Mouse (Mus musculus) erythroblast, embryonic 14.5 days (primary cell): ENCODE measurements around the gene Trmt44. TPM values are rescaled to one million over a fixed set of nuclear protein-coding genes. Genes with fewer than 3 reads are reported as not detected.
A peak's percentile ranks its signal among the peaks of the same experiment; 100 is the strongest.

Experiments
- H3K27me3 ChIP-seq: 2 replicates; pipeline ENCODE4 v1.6.1; 2012; ENCODE audit warnings: inconsistent platforms; ENCODE audit not compliant: control insufficient read depth
- H3K36me3 ChIP-seq: 2 replicates; pipeline ENCODE4 v1.6.1; 2012; ENCODE audit warnings: mild to moderate bottlenecking, inconsistent platforms; ENCODE audit not compliant: control insufficient read depth
- H3K4me1 ChIP-seq: 2 replicates; pipeline ENCODE4 v1.6.1; 2012; ENCODE audit warnings: inconsistent platforms; ENCODE audit not compliant: control insufficient read depth
- H3K4me3 ChIP-seq: replicated peaks from 2 replicates; pipeline ENCODE3; 2012; ENCODE audit warnings: moderate library complexity, mild to moderate bottlenecking, inconsistent platforms
- H3K9me3 ChIP-seq: 2 replicates; pipeline ENCODE4 v1.6.1; 2012; ENCODE audit warnings: low read length, inconsistent platforms, mixed read lengths; ENCODE audit not compliant: control insufficient read depth
- GATA1 ChIP-seq: IDR thresholded peaks from 2 replicates; pipeline ENCODE4 v1.6.1; 2012; ENCODE audit warnings: low read length, inconsistent platforms, mixed read lengths
- TAL1 ChIP-seq: IDR thresholded peaks from 3 replicates; pipeline ENCODE4 v1.6.1; 2012; ENCODE audit warnings: low read length, inconsistent platforms, mixed read lengths
- polyA plus RNA-seq: library from polyadenylated mRNA; stranded (reverse); fragments of >175 nt; gene quantifications from 2 replicates; pipeline ENCODE4 v1.2.3, GENCODE M21; 2012

The Trmt44 gene
- polyA plus RNA-seq = 0.04 and 0.16 TPM in 2 replicates

- H3K4me1 ChIP-seq = peaks cover 19% of the 10 kb centered on the region
- TF ChIP-seq TAL1 (no peak), GATA1 (no peak)
- peaks cover 36% of the 10 kb centered on the region for H3K36me3 ChIP-seq
- H3K9me3 ChIP-seq = peaks cover 2% of the 10 kb centered on the region; the same call in 1 of the 2 replicates
- H3K4me3 ChIP-seq = peak within 1 kb of the TSS; percentile 86
- H3K27me3 ChIP-seq = peaks cover 6% of the 10 kb centered on the region
Measured at GRCm38 (mm10) chr5:35574653-35575599, at the start of gene Trmt44. Gene Trmt44 (minus strand): TSS chr5:35575070.

GRCm38 (mm10) chr5:35623831-35624230, 49.0 kb upstream of the Trmt44 start:
- Histone ChIP-seq H3K9me3 (no peaks in the 10 kb centered on the region), H3K27me3 (no peaks in the 10 kb centered on the region), H3K4me3 (no peak overlapping the region), H3K36me3 (no peaks in the 10 kb centered on the region), H3K4me1 (no peaks in the 10 kb centered on the region)
- TF ChIP-seq TAL1 (no peak), GATA1 (no peak)

DNA sequence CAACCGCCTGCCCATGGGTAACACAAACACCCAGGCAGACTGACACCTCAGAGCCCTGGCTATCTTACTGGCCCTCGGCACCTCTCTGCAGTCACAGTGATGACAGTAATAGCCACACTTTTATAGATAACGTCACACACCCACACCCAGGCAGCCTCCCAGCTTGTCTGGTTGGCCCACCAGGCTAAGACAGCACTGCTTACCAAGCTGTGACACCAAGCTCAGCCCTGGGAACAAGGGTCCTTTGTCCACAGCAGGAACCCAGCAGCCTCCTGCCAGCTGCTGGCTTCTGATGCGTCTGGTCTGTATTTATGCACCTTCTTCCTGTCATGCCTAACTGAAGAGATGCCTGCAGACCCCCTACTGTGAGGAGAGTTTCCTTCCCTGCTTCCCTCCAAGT, 46.2 kb upstream of the Trmt44 start:
- H3K36me3 ChIP-seq = no peaks in the 10 kb centered on the region
- no peaks in the 10 kb centered on the region for H3K27me3 ChIP-seq
- no peak overlapping the region for H3K4me3 ChIP-seq

DNA sequence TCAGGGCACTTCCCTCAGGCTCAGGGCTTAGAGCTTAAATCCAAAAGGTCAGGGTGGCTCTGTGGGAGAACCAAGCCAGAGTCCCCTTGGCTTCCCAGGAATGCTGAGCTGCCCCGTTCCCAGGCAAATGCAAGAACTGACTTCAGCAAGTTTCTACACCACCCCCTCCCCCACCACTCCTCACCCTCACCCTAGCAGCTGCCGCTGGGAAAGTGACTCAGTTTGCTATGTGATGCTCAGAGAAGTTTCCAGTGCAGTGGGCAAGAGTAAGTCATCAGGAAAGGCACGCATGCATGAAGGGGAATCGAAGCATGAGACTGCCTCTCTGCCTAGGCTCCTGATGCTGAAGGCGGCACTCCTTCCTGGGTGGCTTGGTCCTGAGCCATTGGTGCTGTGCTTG, 42.1 kb upstream of the Trmt44 start:
- Histone ChIP-seq H3K4me3 (no peak overlapping the region), H3K27me3 (no peaks in the 10 kb centered on the region), H3K9me3 (no peaks in the 10 kb centered on the region), H3K36me3 (no peaks in the 10 kb centered on the region), H3K4me1 (no peaks in the 10 kb centered on the region)
- TF ChIP-seq GATA1 (no peak), TAL1 (no peak)

More for the DNA sequence above, 46.2 kb upstream of the Trmt44 start:
- TF ChIP-seq TAL1 (no peak), GATA1 (no peak)
- no peaks in the 10 kb centered on the region for H3K4me1 ChIP-seq
- no peaks in the 10 kb centered on the region for H3K9me3 ChIP-seq

- Histone ChIP-seq H3K4me1 (no peaks in the 10 kb centered on the region), H3K27me3 (no peaks in the 10 kb centered on the region), H3K4me3 (no peak overlapping the region), H3K36me3 (no peaks in the 10 kb centered on the region), H3K9me3 (no peaks in the 10 kb centered on the region)
- TF ChIP-seq GATA1 = no peak
- TF ChIP-seq TAL1 = no peak
Measured at GRCm38 (mm10) chr5:35612722-35613121, 37.9 kb upstream of the Trmt44 start.

DNA sequence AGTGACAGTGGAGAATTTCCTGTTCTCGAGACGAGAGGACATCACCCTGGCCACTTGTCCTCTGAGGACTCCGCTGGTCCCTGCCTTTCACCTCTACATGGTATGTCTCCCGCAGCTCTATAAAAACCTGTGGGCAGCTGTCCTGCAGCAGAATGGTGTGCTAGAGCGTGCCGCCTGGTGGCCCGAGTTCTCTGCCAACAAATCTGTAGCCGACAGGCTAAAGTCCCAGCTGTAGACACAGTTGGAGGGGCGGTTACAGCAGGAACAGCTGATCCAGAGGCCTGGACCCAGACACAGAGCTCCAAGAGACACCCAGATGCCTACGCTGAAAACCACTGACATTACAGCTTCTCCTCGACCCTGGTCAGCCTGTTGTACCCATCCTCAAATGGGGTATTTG, 37.0 kb upstream of the Trmt44 start:
- H3K36me3 ChIP-seq = no peaks in the 10 kb centered on the region

GRCm38 (mm10) chr5:35611170-35611569, 36.3 kb upstream of the Trmt44 start:
- Histone ChIP-seq H3K36me3 (no peaks in the 10 kb centered on the region), H3K9me3 (no peaks in the 10 kb centered on the region), H3K4me1 (no peaks in the 10 kb centered on the region), H3K27me3 (no peaks in the 10 kb centered on the region), H3K4me3 (no peak overlapping the region)
- TF ChIP-seq GATA1 = no peak

More for the DNA sequence above, 37.0 kb upstream of the Trmt44 start:
- Histone ChIP-seq H3K4me3 (no peak overlapping the region), H3K4me1 (no peaks in the 10 kb centered on the region), H3K27me3 (no peaks in the 10 kb centered on the region), H3K9me3 (no peaks in the 10 kb centered on the region)
- no peak for TF ChIP-seq TAL1
- no peak for TF ChIP-seq GATA1

DNA sequence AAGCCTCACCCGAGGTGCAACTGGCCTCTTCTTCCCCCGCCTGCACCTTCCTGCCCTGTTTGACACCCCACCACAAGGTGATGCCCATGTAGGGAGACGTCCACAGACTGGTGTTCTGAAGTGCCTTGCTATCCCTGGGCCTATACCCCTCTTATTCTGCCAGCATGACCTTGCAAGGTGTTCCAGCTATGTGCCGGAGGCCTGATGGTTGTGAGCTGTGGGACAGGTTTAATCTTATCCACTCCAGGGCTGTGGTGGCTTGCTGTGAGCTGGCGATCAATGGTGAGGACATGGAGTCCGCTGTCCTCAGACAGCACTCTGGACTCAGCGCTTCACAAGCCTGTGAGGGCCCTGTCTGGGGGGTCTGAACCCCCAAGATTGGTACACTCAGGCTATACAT, 35.5 kb upstream of the Trmt44 start:
- H3K27me3 ChIP-seq = no peaks in the 10 kb centered on the region
- no peaks in the 10 kb centered on the region for H3K4me1 ChIP-seq
- TF ChIP-seq TAL1 = no peak
- no peak for TF ChIP-seq GATA1
- H3K36me3 ChIP-seq = no peaks in the 10 kb centered on the region
- no peaks in the 10 kb centered on the region for H3K9me3 ChIP-seq
- H3K4me3 ChIP-seq = no peak overlapping the region

GRCm38 (mm10) chr5:35609971-35610370, 35.1 kb upstream of the Trmt44 start:
- Histone ChIP-seq H3K9me3 (no peaks in the 10 kb centered on the region), H3K4me1 (no peaks in the 10 kb centered on the region), H3K4me3 (no peak overlapping the region), H3K36me3 (no peaks in the 10 kb centered on the region), H3K27me3 (no peaks in the 10 kb centered on the region)
- TF ChIP-seq GATA1 (no peak), TAL1 (no peak)

DNA sequence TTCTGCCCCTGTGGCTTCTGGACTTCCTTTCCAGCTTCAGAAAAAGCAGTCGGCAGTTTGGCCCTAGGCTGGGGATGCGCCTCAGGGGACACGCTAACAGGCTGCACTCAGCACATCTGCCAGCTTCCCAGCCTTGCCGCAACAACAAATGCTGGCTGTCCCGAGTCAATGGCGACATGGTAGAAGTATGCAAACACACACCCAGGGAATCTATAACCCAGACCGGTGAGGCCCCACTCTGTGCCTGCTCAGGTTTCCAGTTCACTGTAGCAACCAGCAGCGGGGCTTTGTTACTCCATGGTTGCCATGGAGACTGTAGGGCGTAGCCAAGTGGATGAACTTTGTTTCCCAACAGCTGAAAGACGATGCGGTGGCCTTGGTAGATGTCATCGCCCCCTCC, 34.5 kb upstream of the Trmt44 start:
- Histone ChIP-seq H3K4me1 (no peaks in the 10 kb centered on the region), H3K27me3 (no peaks in the 10 kb centered on the region), H3K9me3 (no peaks in the 10 kb centered on the region), H3K4me3 (no peak overlapping the region), H3K36me3 (no peaks in the 10 kb centered on the region)
- TF ChIP-seq GATA1 (no peak), TAL1 (no peak)
